Mouse (Mus musculus) cerebellum, postnatal 36 days (tissue): ENCODE measurements at regions not wholly inside any gene's neighbourhood (a gene's known extent, or its start where the extent isn't known, plus 50 kb on each side); places are given as distances from the start of the nearest gene placed in this dataset.

Experiments used
- DNase-seq, 2 experiments: peaks; one replicate each; pipeline ENCODE4 v3.0.0; 2021 to 2022; ENCODE audit warnings: mixed read lengths in 2 of 2

- DNase-seq, result no peak
These were observed 359.6 kb upstream of the Nr3c2 start for GRCm38 (mm10) chr8:76539638-76540037.

- DNase-seq, result no peak
These were observed 358.6 kb upstream of the Nr3c2 start for GRCm38 (mm10) chr8:76540611-76541010.

- no peak for DNase-seq
These were observed 347.6 kb upstream of the Nr3c2 start for GRCm38 (mm10) chr8:76551681-76552080.

- no peak for DNase-seq
These were observed 297.7 kb upstream of the Nr3c2 start for GRCm38 (mm10) chr8:76601566-76601965.

GRCm38 (mm10) chr8:76618721-76619120 lies 280.5 kb upstream of the Nr3c2 start:
- no peak for DNase-seq

- DNase-seq, result no peak
These were observed 278.4 kb upstream of the Nr3c2 start for GRCm38 (mm10) chr8:76620853-76621252.

GRCm38 (mm10) chr8:76633086-76633485 lies 266.2 kb upstream of the Nr3c2 start:
- DNase-seq, result no peak
